Mouse (Mus musculus): ENCODE measurements at regions not wholly inside any gene's neighbourhood (a gene's known extent, or its start where the extent isn't known, plus 50 kb on each side); places are given as distances from the start of the nearest gene placed in this dataset.

DNA sequence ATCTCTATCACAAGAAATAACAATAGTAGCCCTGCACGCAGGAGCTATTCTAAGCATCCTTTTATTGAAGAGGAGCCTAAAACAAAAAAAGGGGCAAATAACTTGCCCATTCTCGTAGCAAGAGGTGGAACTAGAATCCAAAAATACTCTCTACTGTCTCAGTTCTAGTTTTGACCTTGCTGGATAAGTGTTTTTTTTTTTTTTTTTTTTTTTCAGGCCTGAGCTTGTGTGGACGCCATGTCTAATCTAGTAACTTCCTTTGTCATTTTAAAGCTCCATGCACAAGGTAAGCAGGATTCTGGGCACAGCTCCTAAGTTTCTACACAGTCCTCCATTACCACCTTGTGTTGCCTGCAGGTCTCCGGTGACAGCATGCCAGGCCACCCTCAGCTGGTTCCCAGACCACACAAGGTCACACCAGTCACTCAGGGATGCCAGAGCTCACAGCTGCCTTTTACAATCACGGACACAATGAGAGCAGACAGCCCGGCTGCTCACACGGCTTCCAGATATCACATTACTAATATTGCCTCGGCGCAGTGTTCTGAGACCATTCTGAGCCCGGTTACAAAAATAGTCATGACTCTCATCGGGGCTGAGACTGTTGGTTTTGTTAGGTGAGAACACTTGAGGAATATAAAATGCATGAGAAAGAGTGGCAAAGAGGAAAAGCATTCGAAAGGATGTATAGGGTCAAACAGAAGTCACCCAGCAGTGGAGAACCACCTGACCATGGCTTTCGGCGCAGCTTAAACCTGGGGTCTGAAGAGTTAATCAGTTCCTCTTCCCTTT is 124.7 kb upstream of the Tank start:
- DNase-seq = no peak

DNA sequence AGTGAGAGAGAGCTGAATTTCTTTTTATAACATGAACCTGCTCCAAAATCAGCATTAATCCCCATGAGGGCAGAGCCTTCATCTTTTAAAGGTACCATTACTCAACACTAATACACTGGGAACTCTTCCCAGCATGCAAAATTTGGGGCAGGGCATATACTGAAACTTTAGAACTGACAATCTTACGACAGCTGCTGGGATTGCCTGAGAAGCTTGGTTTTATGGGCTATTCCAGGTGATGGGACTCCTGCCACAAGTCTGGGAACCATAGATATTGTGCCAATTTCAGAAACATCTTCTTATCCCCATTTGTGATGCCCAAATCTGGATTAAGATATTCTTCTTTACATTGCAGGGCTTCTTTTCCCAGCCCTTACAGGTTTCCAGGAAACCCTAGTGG is 125.8 kb upstream of the Tank start:
- no peak for DNase-seq

GRCm38 (mm10) chr2:61450731-61451130 is 127.7 kb upstream of the Tank start:
- DNase-seq = no peak

DNA sequence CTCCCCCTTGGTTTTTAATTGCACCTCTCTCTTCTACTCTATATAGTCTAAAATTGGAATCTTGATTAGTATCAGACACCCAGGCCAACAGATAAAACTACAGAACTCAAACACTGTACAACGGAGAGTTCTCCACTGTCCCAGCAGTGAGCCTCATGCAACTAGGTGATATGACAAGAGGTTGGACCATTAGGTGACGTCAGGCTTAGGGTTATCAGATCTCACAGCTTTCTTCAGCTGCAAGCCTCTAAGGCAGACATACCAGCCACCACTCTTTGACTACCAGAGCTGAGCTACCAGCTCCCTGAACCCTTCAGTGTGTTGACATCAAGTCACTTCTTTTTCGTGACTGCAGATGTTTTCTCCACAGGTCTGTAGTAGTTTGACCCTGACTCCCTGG is 141.8 kb upstream of the Tank start:
- DNase-seq = no peak

- DNase-seq = no peak
Measured at GRCm38 (mm10) chr2:61407881-61408280, 170.5 kb upstream of the Tank start.

GRCm38 (mm10) chr2:61406104-61406751 is 172.2 kb upstream of the Tank start:
- DNase-seq = no peak

DNA sequence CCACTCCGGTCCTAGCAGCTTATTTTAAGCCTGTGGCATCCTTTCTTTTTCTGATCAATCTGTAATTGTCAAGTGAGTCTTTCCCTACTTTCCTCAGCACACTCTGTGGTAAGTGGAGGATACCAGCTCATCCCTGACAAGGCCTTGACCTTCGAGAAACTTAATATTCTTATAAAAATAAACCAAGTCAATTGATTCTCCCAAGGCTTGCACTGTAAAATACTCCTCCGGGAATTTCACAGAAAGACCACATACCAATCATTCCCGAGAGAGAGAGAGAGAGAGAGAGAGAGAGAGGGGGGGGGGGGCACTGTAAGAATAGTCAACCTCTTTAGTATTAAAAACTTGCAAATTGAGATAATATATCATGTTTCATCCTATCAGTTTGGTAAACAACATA is 173.1 kb upstream of the Tank start:
- no peak for DNase-seq

GRCm38 (mm10) chr2:61402588-61403487 is 175.5 kb upstream of the Tank start:
- no peak for DNase-seq

DNA sequence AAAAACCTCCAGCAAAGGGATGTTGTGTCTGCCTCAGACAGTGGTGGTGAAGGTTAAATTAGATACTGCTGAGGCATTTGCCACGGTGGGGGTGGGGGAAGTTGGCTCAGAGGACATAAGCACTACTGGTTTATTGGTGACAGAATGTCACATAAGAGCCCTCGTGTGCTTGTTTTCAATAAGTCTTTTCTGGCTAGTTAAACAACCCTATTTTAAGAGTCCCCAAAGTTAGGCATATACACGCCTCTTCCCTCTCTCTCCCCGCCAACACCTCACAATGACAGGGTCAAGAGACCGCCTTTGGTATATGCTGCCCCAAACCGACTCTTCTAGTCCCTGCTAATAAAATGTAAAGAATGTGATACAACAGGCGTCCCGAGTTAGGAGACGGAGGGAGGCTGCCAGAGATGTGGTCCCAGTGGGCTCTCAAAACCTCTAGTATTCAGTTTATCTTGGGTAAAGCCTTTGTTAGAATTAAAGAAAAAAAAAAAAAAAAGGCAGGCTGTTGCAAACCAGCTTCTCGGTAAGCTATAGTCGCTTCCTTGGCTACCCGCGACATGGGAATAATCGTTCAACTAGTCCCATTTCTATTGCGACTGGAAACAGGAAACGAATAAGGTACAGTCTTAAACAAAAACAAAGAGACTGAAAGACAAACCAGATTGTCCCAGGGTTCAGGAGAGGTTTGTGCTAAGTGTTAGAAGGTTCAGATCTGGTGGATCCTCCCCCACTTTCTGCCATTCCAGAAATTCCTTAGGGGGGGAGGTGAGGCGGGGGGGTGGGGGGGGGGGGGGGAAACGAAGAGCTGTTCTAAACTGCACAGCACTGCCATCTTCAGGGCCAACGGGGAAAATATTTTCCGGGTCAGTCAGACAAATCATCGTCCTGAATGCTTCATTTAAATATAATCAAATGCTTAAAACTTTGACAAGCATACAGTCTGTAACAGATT is 176.5 kb upstream of the Tank start:
- peak; percentile 10 for DNase-seq

DNA sequence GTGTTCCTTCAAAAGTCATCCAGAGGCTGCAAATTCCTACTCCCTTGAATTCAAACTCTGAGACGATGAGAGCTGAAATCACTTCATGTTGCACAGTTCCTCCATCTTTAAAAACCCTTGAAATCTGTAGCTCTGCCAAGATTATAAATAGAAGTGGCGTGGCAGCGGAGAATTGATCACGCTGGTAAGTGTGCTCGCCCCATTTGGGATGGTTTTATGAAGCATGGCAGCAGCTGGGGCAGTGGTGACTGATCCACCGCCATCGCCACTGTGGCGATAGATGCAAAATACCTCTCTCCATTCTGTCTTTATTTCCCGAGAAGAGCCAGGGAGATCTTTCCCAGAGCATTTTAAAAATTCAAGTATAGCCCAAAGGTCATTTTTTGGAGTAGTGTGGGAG is 179.8 kb upstream of the Tank start:
- DNase-seq = no peak

DNA sequence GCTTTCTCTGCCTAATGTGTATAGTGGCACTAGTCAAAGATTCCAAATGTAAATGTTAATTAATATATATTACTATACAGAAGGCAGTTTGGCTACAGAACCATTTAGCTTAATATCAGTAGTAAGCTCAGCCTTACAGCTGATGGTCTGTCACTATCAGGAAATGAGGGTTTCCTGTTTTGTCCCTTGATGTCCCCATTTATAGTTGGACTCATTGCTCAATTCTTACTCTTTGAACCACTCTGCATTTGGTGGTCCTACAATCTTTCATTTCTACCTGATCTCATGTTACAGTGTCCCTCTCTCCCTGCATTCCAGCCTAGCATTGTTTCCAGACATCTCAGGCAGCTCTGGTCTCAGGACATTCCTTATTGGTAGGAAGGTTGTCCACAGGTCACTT is 188.8 kb upstream of the Tank start:
- DNase-seq = no peak

DNA sequence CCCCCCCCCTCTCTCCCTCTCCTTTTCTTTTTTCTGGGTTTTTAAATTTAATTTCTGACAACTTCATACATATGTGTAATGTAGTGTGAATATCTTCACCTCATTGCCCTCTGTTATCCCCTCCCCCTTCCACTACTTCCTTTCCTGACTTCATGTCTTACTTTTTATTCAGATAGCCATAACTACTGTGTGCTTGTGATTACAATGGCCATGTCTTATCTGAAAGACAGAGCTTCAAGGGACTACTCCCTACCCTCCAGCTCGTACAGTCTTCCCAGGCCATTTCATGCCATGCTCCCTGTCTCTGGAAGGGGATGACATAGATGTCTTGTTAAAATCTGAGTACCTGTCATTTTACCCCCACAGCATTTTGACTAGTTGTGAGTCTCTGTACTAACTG is 189.2 kb upstream of the Tank start:
- DNase-seq = no peak

DNA sequence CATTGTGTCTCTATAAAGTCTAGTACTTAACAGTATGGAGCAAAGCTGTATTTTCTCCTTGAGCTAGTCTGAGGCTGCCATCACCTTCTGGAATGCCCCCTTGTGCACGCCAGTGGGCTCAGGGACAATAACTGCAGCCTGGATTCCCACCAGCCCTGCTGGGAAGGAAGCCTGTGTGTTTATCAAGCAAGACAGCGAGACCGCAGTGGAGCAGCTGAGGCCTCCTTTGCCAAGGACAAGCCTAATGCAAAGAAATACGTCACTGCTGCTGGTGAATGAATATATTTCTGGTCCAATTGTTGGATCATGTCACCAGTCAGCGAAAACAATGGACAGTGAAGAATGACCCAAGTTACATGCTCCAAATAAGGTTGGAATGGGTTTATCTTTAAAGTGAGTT is 190.8 kb upstream of the Tank start:
- DNase-seq = no peak

DNA sequence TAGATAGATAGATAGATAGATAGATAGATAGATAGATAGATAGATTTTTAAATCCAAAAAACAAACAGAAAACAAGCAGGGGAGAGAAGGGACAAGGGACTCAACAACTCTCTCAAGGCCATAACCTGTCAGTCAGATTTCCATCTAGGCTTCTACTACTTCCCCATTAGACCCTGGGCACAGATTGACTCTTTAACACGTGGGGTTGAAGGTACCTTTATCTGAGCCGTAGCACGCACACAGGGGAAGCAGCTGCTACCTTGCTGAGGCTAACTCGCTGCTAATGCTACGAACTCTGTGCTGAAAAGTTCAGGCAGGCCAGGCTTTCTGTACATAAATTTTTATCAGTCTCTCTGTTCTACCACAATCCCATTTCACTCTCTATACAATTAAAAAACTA is 191.4 kb upstream of the Tank start:
- DNase-seq = no peak

GRCm38 (mm10) chr2:61384467-61384866 is 193.9 kb upstream of the Tank start:
- DNase-seq = no peak

DNA sequence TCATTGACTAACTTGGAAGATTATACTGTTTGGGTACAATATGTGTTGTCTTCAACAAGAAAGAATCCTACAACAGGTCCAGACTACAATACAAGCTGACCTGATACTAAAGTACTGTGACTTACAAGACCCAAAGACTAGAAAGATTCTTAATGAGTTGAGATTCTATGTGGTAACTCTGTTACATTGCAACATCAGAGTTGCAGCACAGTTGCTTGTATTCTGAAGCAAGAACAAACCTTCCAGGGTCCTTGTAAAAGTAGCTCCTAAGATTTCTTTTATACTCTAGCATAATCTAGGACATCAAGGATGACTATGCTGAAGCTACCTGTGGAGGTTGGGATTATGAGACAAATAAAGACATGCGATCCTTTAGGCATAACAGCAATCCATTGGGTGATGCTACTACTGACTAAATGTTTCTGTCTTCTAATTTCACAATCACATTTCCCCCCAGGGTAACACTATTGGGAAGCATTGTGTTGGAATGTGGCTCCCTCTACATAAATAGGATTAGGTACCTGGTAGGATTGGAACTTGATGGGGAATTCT is 194.6 kb upstream of the Tank start:
- no peak for DNase-seq

GRCm38 (mm10) chr2:61379076-61379475 is 199.3 kb upstream of the Tank start:
- no peak for DNase-seq

DNA sequence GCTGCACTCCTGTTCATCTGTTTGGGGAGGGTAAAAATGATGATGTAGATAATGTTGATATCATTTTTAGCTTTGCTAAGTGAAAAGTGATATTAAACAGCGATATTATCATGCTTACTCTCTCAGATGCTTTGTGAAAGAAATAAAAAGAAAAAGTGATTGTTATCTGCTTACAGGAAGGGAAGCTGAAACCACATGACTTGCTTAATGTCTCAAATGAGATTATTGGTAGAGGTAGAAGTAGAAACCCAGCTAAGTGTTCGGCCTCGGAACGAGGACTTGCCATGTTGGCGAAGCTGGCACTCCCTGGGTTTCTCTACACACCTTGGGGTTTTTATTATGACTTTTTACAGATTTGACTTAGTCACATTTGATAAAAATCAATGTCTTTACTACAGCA is 200.1 kb upstream of the Tank start:
- no peak for DNase-seq

DNA sequence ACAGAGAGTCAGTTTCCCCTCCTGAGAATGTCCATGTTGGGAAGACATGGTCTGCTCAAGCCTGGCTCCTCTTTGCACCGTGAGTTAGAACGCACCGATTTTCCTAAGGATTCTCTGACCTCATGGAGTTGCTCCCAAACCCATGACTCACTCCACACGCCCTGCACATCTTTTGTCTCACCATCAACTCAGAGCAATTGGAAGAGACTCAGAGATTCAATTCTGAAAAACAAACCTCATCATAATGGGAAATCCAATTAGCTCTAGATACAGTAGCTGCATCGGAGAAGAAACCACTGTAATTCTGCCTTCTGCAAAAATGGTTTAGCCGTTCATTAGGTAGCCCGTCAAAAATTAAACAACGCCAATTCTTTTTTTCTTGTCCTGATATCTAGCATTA is 200.6 kb upstream of the Tank start:
- no peak for DNase-seq

- DNase-seq = no peak
Measured at GRCm38 (mm10) chr2:61362606-61363005, 215.8 kb upstream of the Tank start.

DNA sequence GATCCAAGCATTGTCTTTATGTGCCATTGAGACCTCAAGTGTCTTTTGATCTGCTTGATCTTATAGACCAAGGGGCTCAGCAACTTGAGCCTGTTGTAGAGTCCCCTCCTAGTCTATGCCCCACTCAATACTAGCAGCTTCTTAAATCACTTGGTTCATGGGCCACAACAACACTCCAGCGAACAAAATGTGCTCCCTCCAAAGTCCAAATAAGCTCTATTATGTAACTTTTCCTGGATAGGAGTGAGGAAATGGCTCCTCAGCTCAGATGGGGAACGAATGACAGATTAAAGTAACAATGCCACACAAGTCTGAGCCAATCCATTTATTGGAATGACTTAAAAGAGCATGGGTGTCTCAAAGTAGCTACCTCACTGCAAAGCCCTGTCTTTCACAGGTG is 217.0 kb upstream of the Tank start:
- DNase-seq = no peak

GRCm38 (mm10) chr2:61354104-61354503 is 224.3 kb upstream of the Tank start:
- DNase-seq = no peak

All from layer of hippocampus, adult 9-11 months (tissue).